Mouse (Mus musculus) lung, postnatal 36 days (tissue): ENCODE measurements around the gene Ear1.
"Not testable (repeated sequence)": the region's sequence is repeated elsewhere in the genome, so short reads cannot be mapped to it uniquely, and the experiment has no call there.

Experiments
- DNase-seq: peaks from one replicate; pipeline ENCODE4 v3.0.0; 2022; ENCODE audit warnings: mixed read lengths

Ear1 gene

DNA sequence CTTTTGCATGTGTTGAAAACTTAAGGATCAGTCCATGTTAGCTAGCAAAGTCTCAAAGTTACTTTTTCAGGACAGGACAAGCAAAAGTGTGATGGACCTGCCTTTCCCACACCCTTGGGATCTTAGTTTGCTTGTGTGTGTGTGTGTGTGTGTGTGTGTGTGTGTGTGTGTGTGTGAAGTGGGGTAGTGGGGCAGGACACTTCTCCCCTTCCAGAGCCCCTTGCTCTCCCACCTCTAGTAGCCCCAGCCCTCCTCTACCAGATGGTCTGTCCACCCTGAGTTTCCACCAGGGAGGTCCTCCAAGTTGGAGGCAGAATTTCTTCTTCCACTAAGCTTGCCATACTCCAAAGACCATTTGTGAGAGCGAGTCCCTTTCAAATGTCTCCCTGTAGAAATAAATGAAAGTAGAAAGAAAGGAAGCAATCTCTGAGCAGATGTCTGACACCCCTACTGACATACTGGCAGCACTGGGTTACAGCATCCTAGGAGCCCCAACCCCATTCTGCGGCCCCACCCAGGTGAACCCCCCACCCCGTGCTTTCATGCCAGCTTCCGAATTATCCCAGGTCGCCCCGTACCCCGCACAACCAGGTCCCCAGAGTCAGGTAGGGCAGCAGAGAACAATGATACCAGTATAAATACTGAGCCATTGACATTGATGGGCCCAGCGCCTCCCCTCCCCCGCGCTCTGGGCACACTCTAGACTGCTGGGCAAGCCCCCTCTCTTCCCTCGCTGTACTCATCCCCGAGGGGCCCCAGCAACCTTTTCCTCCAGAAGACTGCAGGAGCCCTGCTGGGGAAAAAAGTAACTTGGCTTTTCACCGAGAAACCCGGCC lies 79.0 kb downstream of the Ear1 start:
- DNase-seq: no peak

DNA sequence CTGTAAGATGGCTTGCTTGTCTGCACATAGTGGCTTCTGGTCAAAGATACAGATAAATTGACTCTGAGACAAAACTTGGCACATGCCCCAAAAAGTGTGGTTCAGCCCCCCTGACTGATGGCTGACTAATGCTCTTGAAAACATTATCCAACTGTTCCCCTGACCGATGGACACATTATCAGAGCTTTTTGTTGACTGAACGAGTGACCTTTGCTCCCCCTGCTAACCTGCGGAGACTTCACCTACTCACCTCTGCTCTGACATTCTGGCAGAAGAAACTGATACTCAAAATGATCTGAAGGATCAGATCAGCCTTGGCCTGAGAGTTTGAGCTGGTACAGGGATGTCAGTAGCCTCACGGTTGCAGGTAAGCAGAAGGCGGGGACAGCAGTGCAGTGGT lies 81.5 kb downstream of the Ear1 start:
- not testable (repeated sequence) for DNase-seq

DNA sequence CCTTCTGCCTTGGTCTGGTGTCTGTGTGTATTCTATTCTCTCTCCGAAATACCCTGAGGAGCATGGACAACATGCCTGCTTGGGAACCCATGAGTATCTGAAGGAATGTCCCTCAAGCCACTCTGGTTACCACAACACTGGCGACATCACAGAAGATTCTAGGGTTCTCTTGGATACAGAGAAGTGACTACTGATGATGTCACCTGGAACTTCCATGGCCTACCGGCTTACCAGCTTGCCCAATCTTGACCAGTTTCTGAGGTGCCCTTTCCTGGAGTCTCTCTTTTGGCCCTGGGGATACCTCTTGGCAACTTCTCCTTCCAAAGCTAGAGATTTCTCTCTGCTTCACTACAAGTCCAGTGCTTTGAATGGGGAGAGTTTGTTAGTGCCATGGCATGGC lies 90.7 kb downstream of the Ear1 start, which contains the start of gene Gm8180:
TSS of gene Gm8180 (minus strand) at position 101 of the 400 bp plus-strand sequence.
- not testable (repeated sequence) for DNase-seq
